Mouse (Mus musculus): ENCODE results near the gene Aunip.

GRCm38 (mm10) chr4:134473764-134474163, 37.0 kb upstream of the Aunip start:
- TF ChIP-seq CTCF (IDR thresholded peaks at IDR 0.05; ENCODE audit: extremely low read depth, insufficient read depth, insufficient read length, insufficient replicate concordance) (no peak), POLR2A (IDR thresholded peaks at IDR 0.05; ENCODE audit: low read depth, low read length) (no peak)

Data from spleen, adult 2 months (tissue).